Mouse (Mus musculus) CH12.LX (cell line): ENCODE data around the gene Il34.

Experiments used
- BHLHE40 ChIP-seq: IDR thresholded peaks from 2 replicates; pipeline ENCODE4 v1.6.1; 2011; ENCODE audit warnings: mild to moderate bottlenecking, low read depth, low read length, improper control_type of control experiment
- CTCF ChIP-seq, 2 experiments: IDR thresholded peaks in 1 of 2; conservative IDR thresholded peaks in 1 of 2; 2 replicates each; pipeline ENCODE4 v1.5.1; 2011 to 2012; ENCODE audit warnings: low read depth in 2 of 2, low read length in 2 of 2, improper control_type of control experiment in 1 of 2, inconsistent platforms in 1 of 2, mild to moderate bottlenecking in 1 of 2, moderate library complexity in 1 of 2
- ELF1 ChIP-seq: IDR thresholded peaks from 2 replicates; pipeline ENCODE4 v1.6.1; 2014; ENCODE audit warnings: low read depth, mild to moderate bottlenecking, inconsistent platforms, low read length, improper control_type of control experiment
- GABPA ChIP-seq: IDR thresholded peaks from 2 replicates; pipeline ENCODE4 v1.6.1; 2012; ENCODE audit warnings: low read depth, low read length, improper control_type of control experiment, inconsistent platforms; ENCODE audit not compliant: insufficient replicate concordance
- JUND ChIP-seq: conservative IDR thresholded peaks from 2 replicates; pipeline ENCODE4 v1.6.1; 2011; ENCODE audit warnings: low read depth, low read length, improper control_type of control experiment
- MAZ ChIP-seq: IDR thresholded peaks from 2 replicates; pipeline ENCODE4 v1.6.1; 2012; ENCODE audit warnings: low read depth, mild to moderate bottlenecking, inconsistent platforms, low read length, improper control_type of control experiment, moderate library complexity
- MXI1 ChIP-seq: IDR thresholded peaks from 2 replicates; pipeline ENCODE4 v1.6.1; 2011; ENCODE audit warnings: mild to moderate bottlenecking, low read depth, low read length, improper control_type of control experiment
- POLR2A ChIP-seq: IDR thresholded peaks from 2 replicates; pipeline ENCODE4 v1.6.1; 2011; ENCODE audit warnings: low read depth, mild to moderate bottlenecking, improper control_type of control experiment, low read length
- SIN3A ChIP-seq: IDR thresholded peaks from 2 replicates; pipeline ENCODE4 v1.6.1; 2012; ENCODE audit warnings: low read length, improper control_type of control experiment, inconsistent platforms
- TCF12 ChIP-seq: IDR thresholded peaks from 2 replicates; pipeline ENCODE4 v1.6.1; 2014; ENCODE audit warnings: low read depth, mild to moderate bottlenecking, inconsistent platforms, low read length, improper control_type of control experiment
- UBTF ChIP-seq: IDR thresholded peaks from 2 replicates; pipeline ENCODE4 v1.6.1; 2012; ENCODE audit warnings: low read depth, mild to moderate bottlenecking, inconsistent platforms, low read length, improper control_type of control experiment, moderate library complexity
- USF1 ChIP-seq: IDR thresholded peaks from 2 replicates; pipeline ENCODE4 v1.6.1; 2014; ENCODE audit warnings: low read depth, mild to moderate bottlenecking, inconsistent platforms, low read length, improper control_type of control experiment
- USF2 ChIP-seq: conservative IDR thresholded peaks from 2 replicates; pipeline ENCODE4 v1.6.1; 2011; ENCODE audit warnings: low read depth, low read length, improper control_type of control experiment

GRCm38 (mm10) chr8:110710593-110710992 is 95.1 kb downstream of the Il34 start:
- TF ChIP-seq CTCF (conservative IDR thresholded peaks at IDR 0.05 in 1 of 2, IDR thresholded peaks at IDR 0.05 in 1 of 2; ENCODE audit: low read depth in 2 of 2, low read length in 2 of 2) (no peak), POLR2A (no peak), USF1 (no peak), MXI1 (no peak), JUND (no peak), TCF12 (no peak), USF2 (no peak), ELF1 (no peak), UBTF (no peak), GABPA (no peak), BHLHE40 (no peak), MAZ (no peak), SIN3A (no peak)
